Mouse (Mus musculus) urinary bladder, postnatal 25 days (tissue): ENCODE measurements around the gene Dvl3.

ENCODE experiments used
- DNase-seq: peaks from one replicate; pipeline ENCODE4 v3.0.0; 2022; ENCODE audit warnings: low spot score

Dvl3 gene

DNA sequence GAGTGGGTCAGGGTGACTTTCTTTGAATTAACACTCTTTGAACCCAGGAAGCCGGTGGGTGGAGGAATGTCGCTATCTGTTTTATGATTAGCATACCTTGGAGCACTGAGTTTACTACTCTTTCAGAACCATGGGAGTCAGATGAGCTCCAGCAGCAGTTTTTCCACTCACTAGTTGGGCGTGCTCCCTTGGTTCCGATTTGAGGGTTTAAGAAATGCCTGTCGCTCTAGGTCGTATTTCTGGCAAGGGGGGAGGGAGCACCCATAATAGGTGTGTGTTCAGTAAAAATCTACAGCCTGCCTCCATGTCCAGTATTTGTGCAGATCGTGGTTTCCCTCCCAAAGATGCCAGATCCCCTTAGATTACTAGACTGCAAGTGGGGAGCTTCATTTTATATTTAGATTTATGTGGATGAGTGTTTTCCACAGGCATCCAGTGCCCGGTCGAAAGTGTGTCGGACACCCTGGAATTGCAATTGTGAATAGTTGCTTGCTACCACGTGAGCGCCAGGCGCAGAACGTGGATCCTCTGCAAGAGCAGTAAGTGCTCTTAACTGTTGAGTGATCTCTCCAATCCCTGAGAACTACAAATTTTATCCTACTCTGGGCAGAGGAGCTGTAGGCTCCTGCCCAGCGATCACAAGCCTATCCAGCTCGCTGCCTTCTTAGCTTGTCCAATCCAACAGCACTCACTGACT lies 18.7 kb upstream of the Dvl3 start:
- DNase-seq, result no peak

GRCm38 (mm10) chr16:20498677-20499475 lies 17.9 kb upstream of the Dvl3 start, which contains the start of gene Eif2b5:
Gene Eif2b5, plus strand, starts transcription at chr16:20498817.
- peak; percentile 89 for DNase-seq

- no peak for DNase-seq
Observed at GRCm38 (mm10) chr16:20506000-20506399, 10.8 kb upstream of the Dvl3 start.

GRCm38 (mm10) chr16:20509349-20509748 lies 7.4 kb upstream of the Dvl3 start:
- DNase-seq, result no peak

DNA sequence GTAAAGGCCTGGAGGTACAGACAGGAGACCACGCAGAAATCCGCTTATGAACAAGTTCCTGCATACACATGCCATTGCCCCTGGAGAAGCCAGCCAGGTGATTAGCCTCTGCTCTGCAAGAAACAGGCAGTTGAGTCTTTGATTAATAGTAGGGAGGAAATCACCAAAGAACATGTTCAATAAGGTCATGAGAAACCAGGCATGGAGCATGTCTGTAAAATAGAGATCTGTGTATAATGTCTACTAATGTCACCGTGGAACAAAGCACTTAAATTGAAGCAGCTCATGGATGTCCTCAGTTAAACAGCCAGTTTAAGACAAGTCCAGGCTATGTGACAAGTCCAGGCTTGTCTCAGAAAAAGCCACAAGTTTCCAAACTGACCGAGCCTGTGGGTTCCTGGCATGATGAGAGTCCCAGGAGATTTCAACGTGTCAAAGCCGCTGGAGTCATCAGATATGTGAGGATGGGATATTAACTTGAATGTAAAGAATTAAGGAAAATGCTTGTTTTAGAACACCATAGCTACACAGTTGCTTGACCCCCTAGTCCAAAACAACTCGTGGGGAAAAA lies 5.4 kb upstream of the Dvl3 start:
- no peak for DNase-seq

- DNase-seq, result no peak
Observed at GRCm38 (mm10) chr16:20516032-20516431, 750 bp upstream of the Dvl3 start.

GRCm38 (mm10) chr16:20517216-20517615 lies 434 bp downstream of the Dvl3 start:
- DNase-seq, result no peak

- no peak for DNase-seq
Observed at GRCm38 (mm10) chr16:20517701-20518374, 1.1 kb downstream of the Dvl3 start.

GRCm38 (mm10) chr16:20523886-20524285 lies 7.1 kb downstream of the Dvl3 start:
- DNase-seq, result no peak

DNA sequence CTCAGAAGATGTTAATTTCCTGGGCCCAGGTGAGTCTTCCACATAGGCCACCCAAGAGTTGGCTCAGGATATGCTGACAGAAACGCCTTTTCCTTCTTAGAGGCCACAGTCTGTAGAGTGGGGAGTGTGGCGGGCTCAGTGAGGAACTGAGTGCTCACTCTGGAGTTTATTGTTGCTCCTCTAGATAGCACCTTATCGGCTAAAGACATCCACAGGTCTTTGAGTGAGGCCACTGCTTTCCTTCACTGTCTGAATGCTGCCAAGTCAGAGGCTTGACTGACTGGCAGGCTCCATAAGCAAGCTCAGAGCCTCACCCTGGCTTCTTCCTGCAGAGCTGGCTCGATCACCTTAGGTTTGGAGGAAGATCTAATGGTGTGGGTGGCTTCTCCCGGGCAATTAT lies 12.0 kb downstream of the Dvl3 start:
- DNase-seq, result no peak

DNA sequence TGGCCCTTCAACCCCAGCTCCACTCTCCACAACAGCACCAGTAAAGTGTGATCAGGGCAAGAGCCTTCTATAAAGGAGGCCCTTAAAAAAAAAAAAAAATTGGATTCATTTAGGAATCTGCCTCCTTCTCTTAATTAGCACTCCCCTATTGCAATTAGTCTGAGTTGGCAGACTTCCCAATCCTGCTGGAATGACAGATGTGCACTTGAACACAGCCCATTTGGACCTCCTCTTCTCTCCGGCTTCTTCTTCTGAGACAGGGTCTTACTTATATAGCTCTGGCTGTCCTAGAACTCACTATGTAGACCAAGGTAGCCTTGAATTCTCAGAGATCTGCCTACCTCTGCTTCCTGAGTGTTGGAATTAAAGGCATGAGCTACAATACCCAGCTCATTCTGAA lies 12.6 kb downstream of the Dvl3 start:
- no peak for DNase-seq

- no peak for DNase-seq
Observed at GRCm38 (mm10) chr16:20530941-20531340, 14.2 kb downstream of the Dvl3 start.

DNA sequence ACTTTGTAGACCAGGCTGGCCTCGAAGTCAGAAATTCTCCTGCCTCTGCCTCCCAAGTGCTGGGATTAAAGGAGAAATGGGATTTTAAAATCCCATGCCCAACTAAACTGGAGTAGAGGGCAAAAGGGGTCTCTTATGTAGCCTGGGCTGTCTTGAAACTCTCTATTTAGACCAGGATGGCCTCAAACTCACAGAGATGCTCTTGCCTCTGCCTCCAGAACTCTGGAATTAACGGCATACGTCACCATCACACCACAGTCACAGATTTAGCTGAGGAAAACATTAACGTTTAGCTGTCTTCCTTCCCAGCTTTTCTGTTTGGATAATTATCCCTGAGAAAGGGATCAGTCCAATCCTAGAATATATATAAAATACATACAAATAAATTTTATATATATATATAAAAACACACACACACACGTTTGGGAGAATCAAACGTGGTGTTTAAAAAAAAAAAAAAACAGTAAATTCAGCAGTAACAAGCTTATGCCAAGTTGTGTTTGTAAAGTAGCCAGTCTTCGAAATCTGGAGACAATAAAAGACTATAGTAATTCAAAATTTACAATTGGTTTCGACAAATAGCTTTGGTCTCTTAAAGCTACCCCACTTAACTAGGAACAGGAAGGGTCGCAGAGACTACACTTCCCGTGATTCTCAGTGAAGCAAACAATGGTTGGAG lies 18.0 kb downstream of the Dvl3 start:
- DNase-seq, result no peak

- peak; percentile 80 for DNase-seq
Observed at GRCm38 (mm10) chr16:20535296-20536080, 18.7 kb downstream of the Dvl3 start, which contains the start of gene Ap2m1. Gene Ap2m1, plus strand, starts transcription at chr16:20535478.

- DNase-seq, result no peak
Observed at GRCm38 (mm10) chr16:20536081-20536665, 19.4 kb downstream of the Dvl3 start.

DNA sequence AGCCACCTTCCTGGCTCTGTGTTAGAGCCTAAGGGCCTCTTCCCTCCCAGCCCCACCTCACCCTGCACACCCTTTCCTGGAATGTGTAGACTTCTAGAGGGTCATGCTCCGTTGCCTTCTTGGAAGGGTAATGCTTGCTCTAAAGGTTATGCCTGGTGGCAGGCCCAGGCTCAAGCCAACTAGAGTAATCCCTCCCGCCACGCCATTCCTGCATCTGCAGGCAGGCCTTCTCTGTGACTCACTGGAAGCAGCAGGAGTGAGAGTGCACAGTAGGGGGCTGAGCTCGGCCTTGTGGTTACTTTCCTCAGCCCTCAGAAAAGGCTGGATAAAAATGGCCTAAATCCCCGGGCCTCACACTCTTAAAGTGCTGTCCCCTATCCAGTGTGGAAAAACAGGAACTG lies 20.3 kb downstream of the Dvl3 start:
- DNase-seq, result peak; percentile 23

- DNase-seq, result no peak
Observed at GRCm38 (mm10) chr16:20537601-20538320, 21.0 kb downstream of the Dvl3 start.

DNA sequence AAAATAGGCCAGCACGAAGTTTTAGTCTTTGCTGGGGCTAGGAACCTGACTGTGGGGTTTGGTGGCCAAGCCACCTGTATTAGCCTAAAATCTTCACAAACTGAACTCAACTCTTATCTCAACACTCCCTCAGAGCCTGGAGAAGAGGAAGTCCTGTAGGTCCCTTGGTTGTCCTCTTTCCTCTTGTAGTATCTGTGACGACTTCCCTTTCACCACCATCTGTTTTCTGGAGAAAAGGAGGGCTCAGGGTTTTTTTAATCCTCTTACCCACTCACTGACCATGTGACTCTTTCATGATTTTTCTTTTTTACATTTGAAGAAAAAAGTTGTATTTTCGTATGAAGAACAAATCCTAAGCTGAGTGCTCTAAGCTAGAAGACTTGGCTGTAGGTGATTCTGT lies 22.9 kb downstream of the Dvl3 start:
- DNase-seq, result no peak

DNA sequence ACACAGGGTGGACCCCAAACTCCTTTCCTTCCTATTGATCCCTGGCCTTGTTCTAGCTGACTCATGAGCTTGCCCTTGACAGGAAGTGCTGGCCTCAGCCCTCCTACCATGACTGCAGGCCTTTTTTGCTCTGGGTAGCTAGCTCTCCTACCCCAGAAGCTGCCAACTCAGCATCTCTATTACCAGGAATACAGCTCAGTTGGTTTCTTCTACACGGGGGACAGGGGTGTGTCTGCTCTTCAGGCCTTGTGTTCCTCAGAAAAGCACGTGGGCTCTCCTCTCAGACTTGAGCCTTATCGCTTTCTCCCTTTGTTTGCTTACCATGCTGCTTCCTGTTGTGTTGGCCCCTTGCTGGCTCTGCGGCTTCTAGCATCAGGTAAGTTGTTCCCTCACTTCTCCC lies 23.7 kb downstream of the Dvl3 start:
- DNase-seq, result no peak

DNA sequence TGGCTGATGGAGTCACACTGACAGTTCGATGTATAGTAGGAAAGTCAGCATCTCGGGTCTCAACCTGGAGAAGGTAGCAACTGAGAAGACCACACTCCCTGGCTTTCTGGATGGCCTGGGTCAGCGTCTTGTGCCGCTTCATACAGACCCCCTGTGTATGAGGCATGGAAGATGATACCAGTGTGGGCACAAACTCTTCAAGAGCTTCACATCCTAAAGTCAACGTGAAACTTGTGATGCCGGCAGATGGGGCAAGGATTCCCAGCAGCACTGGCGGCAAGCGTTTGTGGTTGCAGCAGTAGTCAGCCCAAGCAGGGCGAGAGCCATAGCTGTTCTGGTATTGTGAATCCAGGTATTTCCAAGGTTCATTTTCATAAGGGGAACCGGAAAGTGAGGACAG lies 28.9 kb downstream of the Dvl3 start:
- no peak for DNase-seq
